In genomic region chr16:5150544-5150943, GRCm38 (mm10) we compare ENCODE assay signal across 30 mouse cellular contexts. TPM values are rescaled to one million over a fixed set of nuclear protein-coding genes. Genes with fewer than 3 reads are reported as not detected.
DNase-seq lines count a peak whose midpoint lies in the region; ATAC-seq and TF ChIP-seq lines count a peak whose summit lies in the region.
"Had no signal": no experiment of that assay in that cellular context is flagged by ENCODE, and none has a peak within 500 bp of the region (broad histone marks: within the 10 kb centered on the region; RNA-seq: fewer than 3 reads in every experiment).

No protein-coding gene starts in this region.

- peak; percentile 62 for ATAC-seq in frontal cortex, adult (ENCODE audit: low TSS enrichment)
- ATAC-seq: activated CD4-positive, CD25-positive, alpha-beta regulatory T cell, adult 4 months; forebrain, embryonic 15.5 days; hindbrain, postnatal 0 days had no signal

- no peak for DNase-seq in frontal cortex, postnatal 36 days (ENCODE audit: low spot score in 2 of 2)
- peak in 1 of 2 experiments; percentile 26 for DNase-seq in layer of hippocampus, adult 2 months (ENCODE audit: low spot score in 2 of 2)
- DNase-seq in layer of hippocampus, postnatal 25 days (ENCODE audit: extremely low spot score in 1 of 2, low spot score in 1 of 2), result no peak
- peak; percentile 43 for DNase-seq in right cerebral cortex, adult 18-20 months
- no peak for DNase-seq in right cerebral cortex, adult 2 months (ENCODE audit: low spot score in 2 of 2)
- DNase-seq in spleen, postnatal 36 days (ENCODE audit: low spot score in 2 of 2), result no peak
- DNase-seq: adrenal gland, adult 8-10 months; adrenal gland, postnatal 25 days; cerebellum, adult 11 months; cerebellum, adult 2 months; cerebellum, adult 9-11 months; cerebellum, postnatal 25 days; embryo, embryonic 11 days; gastrocnemius, postnatal 36 days; heart, adult 2 months; heart, postnatal 14 days; heart, postnatal 4 days had no signal

- TF ChIP-seq CTCF in layer of hippocampus, adult 2 months (conservative IDR thresholded peaks at IDR 0.05), result no peak

- H3K4me3 ChIP-seq in layer of hippocampus, adult 2 months, result no peak overlapping the region
- H3K4me3 ChIP-seq: embryonic facial prominence, embryonic 10.5 days; embryonic facial prominence, embryonic 13.5 days; erythroblast, embryonic 14.5 days; forebrain, embryonic 12.5 days; forebrain, embryonic 15.5 days; heart, adult 2 months; heart, embryonic 10.5 days; heart, embryonic 13.5 days had no signal

- H3K27ac ChIP-seq in layer of hippocampus, adult 2 months, result peak overlapping the region; percentile 78
- H3K27ac ChIP-seq: embryonic facial prominence, embryonic 10.5 days; embryonic facial prominence, embryonic 13.5 days; forebrain, embryonic 12.5 days; forebrain, embryonic 15.5 days; heart, adult 2 months; heart, embryonic 10.5 days; heart, embryonic 13.5 days; hindbrain, embryonic 14.5 days; hindbrain, postnatal 0 days had no signal

RNA-seq across cellular contexts. Expression of gene Sec14l5, which starts 3.6 kb away (rescaled TPM):
- total RNA-seq in layer of hippocampus, adult 2 months (2021), result 1 to 10 TPM; 5.3 to 6.7 TPM
- total RNA-seq in layer of hippocampus, postnatal 25 days (2021), result 1 to 10 TPM; 5.8 to 6.7 TPM
- total RNA-seq: common myeloid progenitor, adult 5-6 weeks; granulocyte monocyte progenitor cell, adult 5-6 weeks had no signal

RNA-seq across cellular contexts. Expression of gene Ppl, which starts 18.3 kb away (rescaled TPM):
- 1 to 10 TPM; 2.8 to 4.5 TPM for total RNA-seq in layer of hippocampus, adult 2 months (2021)
- 1 to 10 TPM; 1.3 to 1.6 TPM for total RNA-seq in layer of hippocampus, postnatal 25 days (2021)
- total RNA-seq: common myeloid progenitor, adult 5-6 weeks; granulocyte monocyte progenitor cell, adult 5-6 weeks had no signal

RNA-seq across cellular contexts. Expression of gene Nagpa, which starts 53.3 kb away (rescaled TPM):
- 10 to 100 TPM; 12.2 to 15.9 TPM for total RNA-seq in layer of hippocampus, adult 2 months (2021)
- total RNA-seq in layer of hippocampus, postnatal 25 days (2021), result 10 to 100 TPM in 1 of 2 experiments, 1 to 10 TPM in 1; 9.7 to 12.9 TPM
